ENCODE assay signal across 8 mouse cellular contexts in the genomic region with DNA sequence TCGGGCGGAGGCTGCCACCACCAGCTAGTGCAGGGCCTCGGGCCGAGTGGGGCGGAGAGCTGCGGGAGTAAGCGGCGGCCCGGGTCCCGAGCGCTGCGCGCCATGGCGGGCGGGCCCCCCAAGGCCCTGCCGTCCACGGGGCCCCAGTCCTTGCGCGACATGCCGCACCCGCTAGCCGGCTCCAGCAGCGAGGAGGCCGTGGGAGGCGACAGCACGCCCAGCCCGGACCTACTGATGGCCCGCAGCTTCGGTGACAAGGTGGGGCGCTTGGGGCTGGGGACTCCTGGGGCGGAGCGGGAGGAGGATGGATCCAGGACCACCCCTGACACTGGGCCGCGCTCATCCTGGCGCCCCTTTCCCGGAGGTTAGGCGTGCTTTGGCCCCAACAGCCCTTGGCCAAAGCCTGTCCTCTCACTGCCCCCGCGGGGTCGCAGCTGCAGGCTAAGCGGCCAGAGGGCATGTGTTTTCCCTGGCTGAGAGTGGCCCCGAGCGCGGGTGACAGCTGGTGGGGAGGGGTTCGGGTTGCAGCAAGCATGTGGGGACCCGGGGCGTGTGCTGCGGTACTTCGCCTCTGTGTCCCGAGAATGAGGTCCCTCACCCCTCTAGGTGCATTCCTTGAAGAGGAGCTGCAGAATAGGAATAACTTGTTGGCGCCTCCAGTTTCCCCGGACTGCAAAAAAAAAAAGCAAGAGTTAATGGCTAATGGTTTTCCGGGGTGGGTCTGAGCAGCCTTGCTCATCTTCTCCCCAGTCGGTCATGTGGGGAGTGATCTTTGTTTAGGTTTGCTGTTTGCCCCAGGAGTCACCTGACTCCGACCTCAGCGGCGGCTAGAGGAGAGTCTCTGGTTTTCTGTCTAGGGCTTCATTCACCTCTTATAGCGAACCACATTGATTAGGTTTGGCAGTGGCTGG. TPM values are rescaled to one million over a fixed set of nuclear protein-coding genes. Genes with fewer than 3 reads are reported as not detected.
A peak's percentile ranks its signal among the peaks of the same experiment; 100 is the strongest.
DNase-seq lines count a peak whose midpoint lies in the region; ATAC-seq lines count a peak whose summit lies in the region.

No protein-coding gene starts in this region.

- H3K36me3 ChIP-seq in heart, embryonic 12.5 days, result no peaks in the 10 kb centered on the region
- no peaks in the 10 kb centered on the region for H3K36me3 ChIP-seq in kidney, embryonic 16.5 days (ENCODE audit: insufficient read depth, low read length)

- peak overlapping the region; percentile 87 for H3K4me3 ChIP-seq in heart, embryonic 12.5 days
- peak overlapping the region; percentile 76 for H3K4me3 ChIP-seq in kidney, embryonic 16.5 days (ENCODE audit: low read length)

- H3K4me2 ChIP-seq in heart, embryonic 12.5 days, result peak overlapping the region; percentile 96
- peak overlapping the region; percentile 98 for H3K4me2 ChIP-seq in kidney, embryonic 16.5 days (replicated peaks; ENCODE audit: low read depth, low read length)

- peak overlapping the region; percentile 64 for H3K27ac ChIP-seq in heart, embryonic 12.5 days (ENCODE audit: poor library complexity, severe bottlenecking)
- peak overlapping the region; percentile 79 for H3K27ac ChIP-seq in kidney, embryonic 16.5 days (ENCODE audit: low read length)

- WGBS in heart, embryonic 12.5 days, result 0% methylated on average over 54 of the region's 58 CpGs
- under 1% methylated on average over 57 of the region's 58 CpGs for WGBS in kidney, embryonic 16.5 days

- no peaks in the 10 kb centered on the region for H3K9me3 ChIP-seq in heart, embryonic 12.5 days (replicated peaks)
- no peaks in the 10 kb centered on the region for H3K9me3 ChIP-seq in kidney, embryonic 16.5 days (ENCODE audit: low read length)

- H3K4me1 ChIP-seq in heart, embryonic 12.5 days (replicated peaks), result peaks cover 12% of the 10 kb centered on the region
- H3K4me1 ChIP-seq in kidney, embryonic 16.5 days (ENCODE audit: insufficient read depth, low read length), result peaks cover 11% of the 10 kb centered on the region; the same call in 1 of the 2 replicates

- DNase-seq in CD4-positive, CD25-positive, alpha-beta regulatory T cell, adult 2 months (ENCODE audit: low read depth, low spot score), result peak; percentile 62
- peak; percentile 43 to 70 for DNase-seq in adrenal gland, adult (ENCODE audit: inconsistent age in 2 of 2, low spot score in 1 of 2)
- peak; percentile 68 for DNase-seq in embryo, embryonic 9.5 days (ENCODE audit: extremely low spot score)
- peak; percentile 57 for DNase-seq in lung, postnatal 25 days (ENCODE audit: low spot score)
- DNase-seq in retina, postnatal 1 day, result peak; percentile 75

- H3K27me3 ChIP-seq in heart, embryonic 12.5 days (replicated peaks), result no peaks in the 10 kb centered on the region
- no peaks in the 10 kb centered on the region for H3K27me3 ChIP-seq in kidney, embryonic 16.5 days (ENCODE audit: insufficient read depth, low read length)

- H3K9ac ChIP-seq in heart, embryonic 12.5 days, result peak overlapping the region; percentile 88
- H3K9ac ChIP-seq in kidney, embryonic 16.5 days (replicated peaks; ENCODE audit: low read length), result peak overlapping the region; percentile 81

- peak; percentile 71 for ATAC-seq in heart, embryonic 12.5 days (ENCODE audit: insufficient number of reproducible peaks, low FRiP score)
- peak; percentile 82 for ATAC-seq in kidney, embryonic 16.5 days (ENCODE audit: low FRiP score, low TSS enrichment)
- no peak for ATAC-seq in erythroid progenitor cell, adult 5-6 weeks (replicated peaks; ENCODE audit: low FRiP score, poor library complexity, severe bottlenecking)

RNA-seq across cellular contexts. Expression of a gene that starts 0.6 kb away (rescaled TPM):
- polyA plus RNA-seq in heart, embryonic 12.5 days (2016; fragmentation: Nextera tagmentation; extraction: Ambion mirVana), result 7.5 and 8.6 TPM in 2 replicates
- 6.6 and 7.3 TPM in 2 replicates for polyA plus RNA-seq in kidney, embryonic 16.5 days (2015; fragmentation: Nextera tagmentation; extraction: Ambion mirVana)
- total RNA-seq in erythroid progenitor cell, adult 5-6 weeks (2015; ENCODE audit: low replicate concordance), result 2.2 and 2.5 TPM in 2 replicates
- 3.1 and 5.0 TPM in 2 replicates for total RNA-seq in erythroid progenitor cell, adult 5-6 weeks (2017; ENCODE audit: low replicate concordance)

RNA-seq across cellular contexts. Expression of a gene that starts 4.8 kb away (rescaled TPM):
- 43.9 and 47.1 TPM in 2 replicates for polyA plus RNA-seq in heart, embryonic 12.5 days (2016; fragmentation: Nextera tagmentation; extraction: Ambion mirVana)
- polyA plus RNA-seq in kidney, embryonic 16.5 days (2015; fragmentation: Nextera tagmentation; extraction: Ambion mirVana), result 57.1 and 60.3 TPM in 2 replicates
- 7.1 and 15.1 TPM in 2 replicates for total RNA-seq in erythroid progenitor cell, adult 5-6 weeks (2015; ENCODE audit: low replicate concordance)
- total RNA-seq in erythroid progenitor cell, adult 5-6 weeks (2017; ENCODE audit: low replicate concordance), result 15.9 and 23.4 TPM in 2 replicates
